Mouse (Mus musculus): Measurements from ENCODE around the gene Gm20518.
A peak's percentile ranks its signal among the peaks of the same experiment; 100 is the strongest.

Gene Gm20518

GRCm38 (mm10) chr16:17896091-17896490 is 4.6 kb upstream of the Gm20518 start:
- DNase-seq (ENCODE audit: low spot score), result no peak

GRCm38 (mm10) chr16:17893923-17894322 is 2.5 kb upstream of the Gm20518 start, which contains the start of gene Tssk1:
Gene Tssk1, plus strand, starts transcription at chr16:17894223.
- no peak for DNase-seq (ENCODE audit: low spot score)

GRCm38 (mm10) chr16:17892606-17893005 is 1.1 kb upstream of the Gm20518 start:
- no peak for DNase-seq (ENCODE audit: low spot score)

GRCm38 (mm10) chr16:17890917-17891566 is 429 bp downstream of the Gm20518 start:
- DNase-seq (ENCODE audit: low spot score), result peak; percentile 55

- no peak for DNase-seq (ENCODE audit: low spot score)
Measured at GRCm38 (mm10) chr16:17890342-17890727, 1.1 kb downstream of the Gm20518 start.

GRCm38 (mm10) chr16:17889689-17890341 is 1.7 kb downstream of the Gm20518 start:
- DNase-seq (ENCODE audit: low spot score), result no peak

GRCm38 (mm10) chr16:17884116-17884515 is 7.4 kb downstream of the Gm20518 start:
- DNase-seq (ENCODE audit: low spot score), result no peak

GRCm38 (mm10) chr16:17882196-17882595 is 9.3 kb downstream of the Gm20518 start:
- no peak for DNase-seq (ENCODE audit: low spot score)

GRCm38 (mm10) chr16:17879571-17879970 is 11.9 kb downstream of the Gm20518 start:
- no peak for DNase-seq (ENCODE audit: low spot score)

- DNase-seq (ENCODE audit: low spot score), result no peak
Measured at GRCm38 (mm10) chr16:17876096-17876495, 15.4 kb downstream of the Gm20518 start.

- DNase-seq (ENCODE audit: low spot score), result no peak
Measured at GRCm38 (mm10) chr16:17875174-17875573, 16.3 kb downstream of the Gm20518 start.

GRCm38 (mm10) chr16:17872995-17873394 is 18.5 kb downstream of the Gm20518 start:
- DNase-seq (ENCODE audit: low spot score), result no peak

- DNase-seq (ENCODE audit: low spot score), result no peak
Measured at GRCm38 (mm10) chr16:17871248-17871647, 20.2 kb downstream of the Gm20518 start.

- no peak for DNase-seq (ENCODE audit: low spot score)
Measured at GRCm38 (mm10) chr16:17865770-17866169, 25.7 kb downstream of the Gm20518 start.

- DNase-seq (ENCODE audit: low spot score), result no peak
Measured at GRCm38 (mm10) chr16:17865293-17865692, 26.2 kb downstream of the Gm20518 start.

GRCm38 (mm10) chr16:17858592-17858991 is 32.9 kb downstream of the Gm20518 start:
- no peak for DNase-seq (ENCODE audit: low spot score)

GRCm38 (mm10) chr16:17857157-17857556 is 34.3 kb downstream of the Gm20518 start:
- no peak for DNase-seq (ENCODE audit: low spot score)

- no peak for DNase-seq (ENCODE audit: low spot score)
Measured at GRCm38 (mm10) chr16:17853263-17853662, 38.2 kb downstream of the Gm20518 start.

GRCm38 (mm10) chr16:17851860-17852259 is 39.6 kb downstream of the Gm20518 start:
- DNase-seq (ENCODE audit: low spot score), result no peak

GRCm38 (mm10) chr16:17851331-17851730 is 40.1 kb downstream of the Gm20518 start:
- no peak for DNase-seq (ENCODE audit: low spot score)

- DNase-seq (ENCODE audit: low spot score), result no peak
Measured at GRCm38 (mm10) chr16:17849486-17849885, 42.0 kb downstream of the Gm20518 start.

- DNase-seq (ENCODE audit: low spot score), result peak; percentile 78
Measured at GRCm38 (mm10) chr16:17848928-17849327, 42.5 kb downstream of the Gm20518 start.

GRCm38 (mm10) chr16:17848431-17848830 is 43.0 kb downstream of the Gm20518 start:
- no peak for DNase-seq (ENCODE audit: low spot score)
